Comparison of ENCODE assay signal across 13 mouse cellular contexts in the genomic region with DNA sequence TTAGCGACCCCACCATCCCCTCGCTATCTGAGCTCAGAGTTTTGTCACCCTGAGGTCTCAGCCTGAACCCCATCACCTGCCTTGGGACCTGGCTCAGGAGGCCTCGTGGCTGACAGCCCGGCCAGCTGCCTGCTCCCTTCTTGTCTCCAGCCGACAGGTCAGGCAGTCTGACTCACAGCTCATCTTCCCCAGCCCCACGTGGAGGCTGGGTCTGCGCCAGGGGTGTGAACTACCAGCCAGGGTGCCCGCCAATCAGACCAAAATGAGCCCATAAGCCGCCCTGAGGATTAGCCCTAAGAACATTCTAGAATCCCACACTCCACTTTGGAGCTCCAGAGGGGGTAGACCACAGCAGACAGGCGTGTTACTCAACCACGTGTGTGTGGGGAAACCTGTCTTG. TPM values are rescaled to one million over a fixed set of nuclear protein-coding genes. Genes with fewer than 3 reads are reported as not detected.
DNase-seq lines count a peak whose midpoint lies in the region; ATAC-seq and TF ChIP-seq lines count a peak whose summit lies in the region.
"Had no signal": no experiment of that assay in that cellular context is flagged by ENCODE, and none has a peak within 500 bp of the region (broad histone marks: within the 10 kb centered on the region; RNA-seq: fewer than 3 reads in every experiment).

No protein-coding gene starts in this region.

- H3K27ac ChIP-seq in heart, embryonic 12.5 days (ENCODE audit: poor library complexity, severe bottlenecking): no peak overlapping the region
- H3K27ac ChIP-seq: limb, embryonic 15.5 days had no signal

- 44% methylated on average over 11 of the region's 11 CpGs for WGBS in heart, embryonic 12.5 days

- H3K4me1 ChIP-seq in heart, embryonic 12.5 days (replicated peaks): peaks cover 5% of the 10 kb centered on the region
- no peaks in the 10 kb centered on the region for H3K4me1 ChIP-seq in G1E (ENCODE audit: insufficient read depth, low read depth, low read length)

- intact Hi-C loops in heart, postnatal 10 days (cut with DNase I): no loop called here

- DNase-seq in heart, adult 11 months: peak; percentile 93
- no peak for DNase-seq in G1E (ENCODE audit: low spot score)
- DNase-seq in adrenal gland, postnatal 25 days: peak; percentile 27
- peak; percentile 18 to 20 for DNase-seq in heart, postnatal 10 days
- DNase-seq in spleen, adult 18-20 months: no peak
- DNase-seq: kidney, postnatal 14 days; lung, adult 2 months; right cerebral cortex, postnatal 25 days; thymus, postnatal 36 days had no signal

- H3K27me3 ChIP-seq in heart, embryonic 12.5 days (replicated peaks): peaks cover 22% of the 10 kb centered on the region
- H3K27me3 ChIP-seq in G1E (ENCODE audit: insufficient read depth, low read length): no peaks in the 10 kb centered on the region
- H3K27me3 ChIP-seq: limb, embryonic 15.5 days had no signal

- no peaks in the 10 kb centered on the region for H3K9me3 ChIP-seq in heart, embryonic 12.5 days (replicated peaks)
- H3K9me3 ChIP-seq in G1E (replicated peaks): peaks cover 94% of the 10 kb centered on the region
- H3K9me3 ChIP-seq: limb, embryonic 15.5 days had no signal

- no peak for TF ChIP-seq CTCF in G1E (IDR thresholded peaks at IDR 0.05; ENCODE audit: low read depth, low read length)

- no peaks in the 10 kb centered on the region for H3K36me3 ChIP-seq in heart, embryonic 12.5 days
- no peaks in the 10 kb centered on the region for H3K36me3 ChIP-seq in G1E (replicated peaks)
- H3K36me3 ChIP-seq: limb, embryonic 15.5 days had no signal

- no peak overlapping the region for H3K4me2 ChIP-seq in heart, embryonic 12.5 days
- H3K4me2 ChIP-seq: limb, embryonic 15.5 days had no signal

- no peak for ATAC-seq in heart, embryonic 12.5 days (ENCODE audit: insufficient number of reproducible peaks, low FRiP score)
- no peak for ATAC-seq in G1E (ENCODE audit: extremely low read depth, insufficient number of reproducible peaks, low FRiP score, poor library complexity, severe bottlenecking)
- no peak for ATAC-seq in frontal cortex, adult (ENCODE audit: low TSS enrichment)

- no peak overlapping the region for H3K4me3 ChIP-seq in heart, embryonic 12.5 days
- peak overlapping the region; percentile 34; the same call in 1 of the 2 replicates for H3K4me3 ChIP-seq in G1E (ENCODE audit: low read depth, low read length)
- H3K4me3 ChIP-seq: limb, embryonic 15.5 days had no signal

- H3K9ac ChIP-seq in heart, embryonic 12.5 days: no peak overlapping the region
- H3K9ac ChIP-seq: limb, embryonic 15.5 days had no signal

RNA-seq across cellular contexts. Expression of a gene that starts 1.7 kb away (rescaled TPM):
- 0.09 and 0.10 TPM in 2 replicates for polyA plus RNA-seq in heart, embryonic 12.5 days (2016; fragmentation: Nextera tagmentation; extraction: Ambion mirVana)
- not detected in 2 replicates for total RNA-seq in G1E (2014; fragmentation: Nextera tagmentation)
- 0.05 and 0.06 TPM in 2 replicates for total RNA-seq in G1E (2017)
- not detected in 2 replicates for polyA plus RNA-seq in G1E (2012)
- 0.19 and 0.21 TPM in 2 replicates for total RNA-seq in adrenal gland, postnatal 25 days (2021)
- total RNA-seq in heart, postnatal 10 days (2021): under 1 TPM; 0.15 to 0.17 TPM
- total RNA-seq: monocyte, adult 5-6 weeks had no signal

Comparison
In these comparisons a context has a peak if more than half of its experiments do, and no peak if none do; other contexts are left out.
1. DNase-seq: peak in heart, adult 11 months (single experiment), adrenal gland, postnatal 25 days (single experiment) and heart, postnatal 10 days (2 of 2); none in G1E (single experiment) and spleen, adult 18-20 months (0 of 2).